32 mouse cellular contexts compared by ENCODE assay signal in the genomic region with DNA sequence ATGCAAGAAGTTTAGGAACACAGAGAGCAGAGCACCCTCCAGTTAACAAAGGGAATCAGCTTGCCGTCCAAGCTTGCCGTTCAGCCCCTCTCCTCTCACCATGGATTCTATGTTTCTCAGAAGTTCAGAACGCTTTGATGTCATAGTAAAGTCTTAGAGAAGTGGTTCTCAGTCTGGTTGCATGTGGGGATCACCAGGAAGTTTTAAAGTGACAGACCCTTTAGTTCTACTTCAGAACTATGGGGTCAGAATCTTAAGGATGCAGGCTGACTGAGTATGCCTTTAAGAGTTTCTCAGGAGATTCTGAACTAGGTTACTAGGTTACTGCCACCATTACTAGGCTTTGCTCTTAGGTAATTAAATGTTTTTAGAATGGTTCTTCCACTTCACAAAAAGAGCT. TPM values are rescaled to one million over a fixed set of nuclear protein-coding genes. Genes with fewer than 3 reads are reported as not detected.
"Had no signal": no experiment of that assay in that cellular context is flagged by ENCODE, and none has a peak within 500 bp of the region (broad histone marks: within the 10 kb centered on the region; RNA-seq: fewer than 3 reads in every experiment).

Gene Gtsf2, minus strand, starts transcription at position 101 of the 400 bp plus-strand sequence.

- H3K4me3 ChIP-seq: embryonic facial prominence, embryonic 10.5 days; embryonic facial prominence, embryonic 12.5 days; embryonic facial prominence, embryonic 13.5 days; embryonic facial prominence, embryonic 15.5 days; erythroblast, embryonic 14.5 days; forebrain, embryonic 10.5 days; forebrain, embryonic 12.5 days; forebrain, embryonic 13.5 days; forebrain, embryonic 15.5 days; gastrocnemius, adult 2 months; heart, adult 2 months had no signal

- H3K27me3 ChIP-seq: embryonic facial prominence, embryonic 12.5 days; embryonic facial prominence, embryonic 13.5 days; embryonic facial prominence, embryonic 15.5 days; forebrain, embryonic 12.5 days; forebrain, embryonic 13.5 days; forebrain, embryonic 15.5 days had no signal

- ATAC-seq: forebrain, embryonic 13.5 days; forebrain, embryonic 14.5 days; forebrain, embryonic 15.5 days; forebrain, embryonic 16.5 days; forebrain, postnatal 0 days had no signal

- H3K4me2 ChIP-seq: embryonic facial prominence, embryonic 12.5 days; embryonic facial prominence, embryonic 13.5 days; embryonic facial prominence, embryonic 15.5 days; forebrain, embryonic 12.5 days; forebrain, embryonic 13.5 days; forebrain, embryonic 15.5 days had no signal

- DNase-seq: cerebellum, adult 2 months; cerebellum, adult 8-10 months; cerebellum, adult 9-10 months; cerebellum, adult 9-11 months; cerebellum, postnatal 10 days; cerebellum, postnatal 14 days; cerebellum, postnatal 25 days; cerebellum, postnatal 36 days; embryo, embryonic 11 days; forebrain, postnatal 0 days; gastrocnemius, adult 2 months; gastrocnemius, postnatal 10 days; gastrocnemius, postnatal 14 days; gastrocnemius, postnatal 25 days; gastrocnemius, postnatal 36 days; heart, adult 18-20 months; heart, adult 2 months had no signal

- H3K9ac ChIP-seq: embryonic facial prominence, embryonic 12.5 days; embryonic facial prominence, embryonic 13.5 days; embryonic facial prominence, embryonic 15.5 days; forebrain, embryonic 12.5 days; forebrain, embryonic 13.5 days; forebrain, embryonic 15.5 days; forebrain, postnatal 0 days had no signal

- H3K36me3 ChIP-seq: embryonic facial prominence, embryonic 10.5 days; embryonic facial prominence, embryonic 12.5 days; embryonic facial prominence, embryonic 13.5 days; embryonic facial prominence, embryonic 15.5 days; forebrain, embryonic 10.5 days; forebrain, embryonic 12.5 days; forebrain, embryonic 15.5 days had no signal

- H3K4me1 ChIP-seq: embryonic facial prominence, embryonic 10.5 days; embryonic facial prominence, embryonic 12.5 days; embryonic facial prominence, embryonic 13.5 days; embryonic facial prominence, embryonic 15.5 days; forebrain, embryonic 10.5 days; forebrain, embryonic 12.5 days; forebrain, embryonic 13.5 days; forebrain, embryonic 15.5 days had no signal

- H3K27ac ChIP-seq: embryonic facial prominence, embryonic 10.5 days; embryonic facial prominence, embryonic 12.5 days; embryonic facial prominence, embryonic 13.5 days; embryonic facial prominence, embryonic 15.5 days; forebrain, embryonic 10.5 days; forebrain, embryonic 12.5 days; forebrain, embryonic 13.5 days; forebrain, embryonic 15.5 days; gastrocnemius, adult 2 months; heart, adult 2 months had no signal

- H3K9me3 ChIP-seq: embryonic facial prominence, embryonic 10.5 days; embryonic facial prominence, embryonic 12.5 days; embryonic facial prominence, embryonic 13.5 days; embryonic facial prominence, embryonic 15.5 days; forebrain, embryonic 10.5 days; forebrain, embryonic 12.5 days; forebrain, embryonic 13.5 days; forebrain, embryonic 15.5 days had no signal

RNA-seq across cellular contexts. Expression of gene Gtsf2, which starts in this region (rescaled TPM):
- polyA plus RNA-seq: cortical plate, adult 2 months; embryonic facial prominence, embryonic 10.5 days; embryonic facial prominence, embryonic 11.5 days; embryonic facial prominence, embryonic 12.5 days; embryonic facial prominence, embryonic 13.5 days; embryonic facial prominence, embryonic 14.5 days; embryonic facial prominence, embryonic 15.5 days; erythroblast, embryonic 14.5 days; forebrain, embryonic 12.5 days; forebrain, embryonic 13.5 days; forebrain, embryonic 14.5 days; forebrain, embryonic 15.5 days; forebrain, embryonic 16.5 days; forebrain, postnatal 0 days; frontal cortex, adult 2 months; heart, adult 2 months had no signal
